Mouse (Mus musculus): ENCODE results near the gene Gm28305. TPM values are rescaled to one million over a fixed set of nuclear protein-coding genes. Genes with fewer than 3 reads are reported as not detected.

The Gm28305 gene
- polyA plus RNA-seq, 1 experiment from 2014 or later, result not detected

- Histone ChIP-seq H3K4me1 (replicated peaks; ENCODE audit: control insufficient read depth, insufficient read depth, low read length) (no peaks in the 10 kb centered on the region), H3K27ac (ENCODE audit: low read length) (no peak overlapping the region), H3K9me3 (ENCODE audit: control insufficient read depth, low read length) (no peaks in the 10 kb centered on the region), H3K9ac (ENCODE audit: low read length) (no peak overlapping the region), H3K27me3 (ENCODE audit: control insufficient read depth, insufficient read depth, low read depth, low read length) (no peaks in the 10 kb centered on the region), H3K4me2 (ENCODE audit: low read depth, low read length) (no peak overlapping the region), H3K4me3 (ENCODE audit: low read length) (no peak overlapping the region), H3K36me3 (ENCODE audit: control insufficient read depth, insufficient read depth, low read length) (peaks cover 7% of the 10 kb centered on the region)
- 72% methylated on average over 8 of the region's 8 CpGs for WGBS
- no peak for ATAC-seq (ENCODE audit: low read depth)
Measured at GRCm38 (mm10) chr9:104034231-104034630, 6.2 kb upstream of the Gm28305 start.

DNA sequence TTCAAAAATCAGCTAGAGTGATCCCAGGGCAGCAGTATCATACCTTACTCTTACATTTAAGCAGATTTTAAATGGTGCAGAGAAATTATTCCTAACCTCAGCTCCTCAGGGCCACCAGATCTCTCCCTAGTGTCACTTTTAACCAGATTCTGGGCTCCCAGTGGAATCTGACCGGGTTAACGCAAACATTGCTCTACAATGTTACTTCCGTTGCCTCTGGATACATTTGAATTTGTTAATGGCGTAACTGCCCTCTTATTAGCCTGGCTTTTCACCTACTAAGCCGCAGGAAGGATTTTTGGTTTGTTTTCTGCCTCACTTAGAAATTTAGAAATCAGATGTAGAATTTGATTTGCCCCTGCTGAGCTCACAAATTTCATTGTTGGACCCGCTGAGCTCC is 5.7 kb upstream of the Gm28305 start:
- peaks cover 10% of the 10 kb centered on the region for H3K36me3 ChIP-seq (ENCODE audit: control insufficient read depth, insufficient read depth, low read length)

DNA sequence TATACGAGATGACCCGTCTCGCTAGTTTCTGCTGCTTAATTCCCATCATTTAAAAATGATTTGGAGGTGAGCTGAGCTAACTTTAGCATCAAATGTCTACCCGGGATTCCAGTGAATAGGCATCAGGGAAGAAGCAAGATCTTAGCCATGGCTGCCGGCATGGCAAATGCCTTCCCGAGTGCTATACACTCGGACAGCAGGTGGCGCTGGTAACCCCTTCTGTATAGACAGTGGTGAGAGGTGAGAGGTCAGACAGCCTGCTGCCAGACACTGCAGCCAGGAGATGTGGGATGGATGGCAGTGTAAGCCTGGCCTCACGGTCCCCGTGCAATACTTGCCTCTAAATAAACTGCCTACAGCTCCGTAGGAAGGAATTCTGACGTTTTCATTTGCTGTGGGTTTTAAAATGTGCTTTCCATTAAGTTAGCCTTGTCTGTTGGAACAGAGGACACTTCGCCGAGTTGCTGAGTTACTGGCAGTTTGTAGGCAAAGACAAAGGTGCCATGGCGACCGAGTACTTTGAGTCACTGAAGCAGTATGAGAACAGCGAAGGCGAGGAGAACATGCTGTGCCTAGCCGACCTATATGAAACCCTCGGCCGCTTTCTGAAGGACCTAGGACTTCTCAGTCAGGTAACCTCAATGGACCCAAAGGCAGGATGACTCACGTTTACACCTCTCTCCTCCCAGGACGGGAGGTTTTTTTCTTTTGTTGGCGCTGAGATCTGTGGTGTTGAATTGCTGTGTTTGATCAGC is 5.0 kb upstream of the Gm28305 start:
- no peak overlapping the region for H3K4me3 ChIP-seq (ENCODE audit: low read length)
- H3K4me1 ChIP-seq (replicated peaks; ENCODE audit: control insufficient read depth, insufficient read depth, low read length), result no peaks in the 10 kb centered on the region
- H3K36me3 ChIP-seq (ENCODE audit: control insufficient read depth, insufficient read depth, low read length), result peaks cover 10% of the 10 kb centered on the region
- no peak overlapping the region for H3K4me2 ChIP-seq (ENCODE audit: low read depth, low read length)
- ATAC-seq (ENCODE audit: low read depth), result no peak; the same call in 1 of the 2 replicates
- no peak overlapping the region for H3K9ac ChIP-seq (ENCODE audit: low read length)
- no peak overlapping the region for H3K27ac ChIP-seq (ENCODE audit: low read length)
- no peaks in the 10 kb centered on the region for H3K9me3 ChIP-seq (ENCODE audit: control insufficient read depth, low read length)
- 46% methylated on average over 24 of the region's 24 CpGs for WGBS
- no peaks in the 10 kb centered on the region for H3K27me3 ChIP-seq (ENCODE audit: control insufficient read depth, insufficient read depth, low read depth, low read length)

More for the DNA sequence above, 5.7 kb upstream of the Gm28305 start:
- no peaks in the 10 kb centered on the region for H3K4me1 ChIP-seq (replicated peaks; ENCODE audit: control insufficient read depth, insufficient read depth, low read length)
- H3K27me3 ChIP-seq (ENCODE audit: control insufficient read depth, insufficient read depth, low read depth, low read length), result no peaks in the 10 kb centered on the region
- H3K4me2 ChIP-seq (ENCODE audit: low read depth, low read length), result no peak overlapping the region
- H3K27ac ChIP-seq (ENCODE audit: low read length), result no peak overlapping the region
- no peak overlapping the region for H3K4me3 ChIP-seq (ENCODE audit: low read length)
- H3K9me3 ChIP-seq (ENCODE audit: control insufficient read depth, low read length), result no peaks in the 10 kb centered on the region
- no peak for ATAC-seq (ENCODE audit: low read depth)
- 68% methylated on average over 6 of the region's 6 CpGs for WGBS
- no peak overlapping the region for H3K9ac ChIP-seq (ENCODE audit: low read length)

- 85% methylated on average over 13 of the region's 13 CpGs for WGBS
- H3K4me2 ChIP-seq (ENCODE audit: low read depth, low read length), result no peak overlapping the region
- no peak overlapping the region for H3K9ac ChIP-seq (ENCODE audit: low read length)
- H3K4me3 ChIP-seq (ENCODE audit: low read length), result no peak overlapping the region
- H3K36me3 ChIP-seq (ENCODE audit: control insufficient read depth, insufficient read depth, low read length), result peaks cover 7% of the 10 kb centered on the region; the same call in 1 of the 2 replicates
- no peak for ATAC-seq (ENCODE audit: low read depth)
- H3K27ac ChIP-seq (ENCODE audit: low read length), result no peak overlapping the region
- H3K9me3 ChIP-seq (ENCODE audit: control insufficient read depth, low read length), result no peaks in the 10 kb centered on the region
- H3K4me1 ChIP-seq (replicated peaks; ENCODE audit: control insufficient read depth, insufficient read depth, low read length), result no peaks in the 10 kb centered on the region
- H3K27me3 ChIP-seq (ENCODE audit: control insufficient read depth, insufficient read depth, low read depth, low read length), result no peaks in the 10 kb centered on the region
Measured at GRCm38 (mm10) chr9:104038266-104038665, 2.2 kb upstream of the Gm28305 start.

DNA sequence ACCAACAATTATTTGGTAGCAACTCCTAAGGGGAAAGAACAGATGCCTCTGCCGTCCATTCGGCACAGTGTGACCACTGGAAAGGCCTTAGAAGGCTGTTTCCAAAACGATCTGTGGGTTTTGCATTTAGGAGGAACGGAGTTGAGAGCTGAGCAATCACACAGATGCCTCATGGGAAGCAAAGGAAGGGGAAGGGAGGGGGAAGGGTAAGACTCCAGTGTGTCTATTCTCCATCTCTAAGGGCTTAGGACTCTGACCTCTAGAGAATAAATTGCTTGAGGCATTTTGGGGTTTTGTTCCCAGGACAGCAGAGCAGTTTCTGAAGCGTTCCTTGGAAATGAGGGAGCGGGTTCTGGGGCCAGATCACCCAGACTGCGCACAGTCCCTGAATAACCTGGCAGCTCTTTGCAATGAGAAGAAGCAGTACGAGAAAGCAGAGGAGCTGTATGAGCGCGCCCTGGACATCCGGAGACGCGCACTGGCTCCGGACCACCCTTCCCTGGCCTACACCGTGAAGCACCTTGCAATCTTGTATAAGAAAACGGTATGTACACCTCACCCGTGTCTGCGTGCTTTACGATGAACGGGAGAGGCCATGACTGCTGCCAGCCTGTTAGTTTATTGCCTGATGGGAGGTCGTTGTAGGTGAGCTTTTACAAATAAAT is 1.3 kb upstream of the Gm28305 start:
- WGBS, result 90% methylated on average over 21 of the region's 21 CpGs
- ATAC-seq (ENCODE audit: low read depth), result no peak
- Histone ChIP-seq H3K9me3 (ENCODE audit: control insufficient read depth, low read length) (no peaks in the 10 kb centered on the region), H3K4me3 (ENCODE audit: low read length) (no peak overlapping the region), H3K9ac (ENCODE audit: low read length) (no peak overlapping the region), H3K27ac (ENCODE audit: low read length) (no peak overlapping the region), H3K36me3 (ENCODE audit: control insufficient read depth, insufficient read depth, low read length) (peaks cover 7% of the 10 kb centered on the region; the same call in 1 of the 2 replicates), H3K27me3 (ENCODE audit: control insufficient read depth, insufficient read depth, low read depth, low read length) (no peaks in the 10 kb centered on the region), H3K4me2 (ENCODE audit: low read depth, low read length) (no peak overlapping the region), H3K4me1 (replicated peaks; ENCODE audit: control insufficient read depth, insufficient read depth, low read length) (no peaks in the 10 kb centered on the region)

- Histone ChIP-seq H3K27ac (ENCODE audit: low read length) (no peak overlapping the region), H3K4me2 (ENCODE audit: low read depth, low read length) (no peak overlapping the region), H3K27me3 (ENCODE audit: control insufficient read depth, insufficient read depth, low read depth, low read length) (no peaks in the 10 kb centered on the region), H3K9me3 (ENCODE audit: control insufficient read depth, low read length) (no peaks in the 10 kb centered on the region), H3K4me3 (ENCODE audit: low read length) (no peak overlapping the region), H3K9ac (ENCODE audit: low read length) (no peak overlapping the region), H3K4me1 (replicated peaks; ENCODE audit: control insufficient read depth, insufficient read depth, low read length) (no peaks in the 10 kb centered on the region), H3K36me3 (ENCODE audit: control insufficient read depth, insufficient read depth, low read length) (peaks cover 7% of the 10 kb centered on the region; the same call in 1 of the 2 replicates)
- no peak for ATAC-seq (ENCODE audit: low read depth)
- 73% methylated on average over 4 of the region's 4 CpGs for WGBS
Measured at GRCm38 (mm10) chr9:104039742-104040141, 720 bp upstream of the Gm28305 start.

- 77% methylated on average over 4 of the region's 4 CpGs for WGBS
- no peak for ATAC-seq (ENCODE audit: low read depth)
- H3K9ac ChIP-seq (ENCODE audit: low read length), result no peak overlapping the region
- no peaks in the 10 kb centered on the region for H3K9me3 ChIP-seq (ENCODE audit: control insufficient read depth, low read length)
- H3K4me3 ChIP-seq (ENCODE audit: low read length), result no peak overlapping the region
- peaks cover 20% of the 10 kb centered on the region for H3K36me3 ChIP-seq (ENCODE audit: control insufficient read depth, insufficient read depth, low read length)
- no peak overlapping the region for H3K27ac ChIP-seq (ENCODE audit: low read length)
- H3K27me3 ChIP-seq (ENCODE audit: control insufficient read depth, insufficient read depth, low read depth, low read length), result no peaks in the 10 kb centered on the region
- no peak overlapping the region for H3K4me2 ChIP-seq (ENCODE audit: low read depth, low read length)
- H3K4me1 ChIP-seq (replicated peaks; ENCODE audit: control insufficient read depth, insufficient read depth, low read length), result no peaks in the 10 kb centered on the region
Measured at GRCm38 (mm10) chr9:104043676-104044075, 3.2 kb downstream of the Gm28305 start.

DNA sequence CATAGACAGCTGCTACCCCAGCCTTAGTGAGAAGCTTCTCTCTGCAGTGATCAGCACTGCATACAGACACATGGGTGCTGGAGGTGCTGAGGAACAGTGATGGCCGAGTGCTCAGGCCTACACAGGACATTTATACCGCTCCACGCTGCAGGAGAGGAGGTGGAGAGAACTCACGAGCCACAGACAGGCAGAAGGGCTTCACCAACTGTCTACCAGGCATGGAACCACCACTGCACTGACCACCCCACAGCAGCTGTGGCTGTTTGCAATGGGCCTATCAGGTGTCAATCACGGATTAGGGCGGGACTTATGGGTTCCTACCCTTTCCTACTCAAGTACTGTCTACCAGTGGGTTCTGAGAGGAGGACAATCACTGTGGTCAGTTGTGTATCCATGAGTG is 10.6 kb downstream of the Gm28305 start:
- no peak overlapping the region for H3K4me2 ChIP-seq (ENCODE audit: low read depth, low read length)
- H3K4me1 ChIP-seq (replicated peaks; ENCODE audit: control insufficient read depth, insufficient read depth, low read length), result no peaks in the 10 kb centered on the region
- H3K9me3 ChIP-seq (ENCODE audit: control insufficient read depth, low read length), result no peaks in the 10 kb centered on the region
- no peak overlapping the region for H3K27ac ChIP-seq (ENCODE audit: low read length)
- peaks cover 67% of the 10 kb centered on the region for H3K36me3 ChIP-seq (ENCODE audit: control insufficient read depth, insufficient read depth, low read length)
- 87% methylated on average over 6 of the region's 6 CpGs for WGBS
- H3K27me3 ChIP-seq (ENCODE audit: control insufficient read depth, insufficient read depth, low read depth, low read length), result no peaks in the 10 kb centered on the region
- H3K4me3 ChIP-seq (ENCODE audit: low read length), result no peak overlapping the region
- ATAC-seq (ENCODE audit: low read depth), result no peak
- H3K9ac ChIP-seq (ENCODE audit: low read length), result no peak overlapping the region

DNA sequence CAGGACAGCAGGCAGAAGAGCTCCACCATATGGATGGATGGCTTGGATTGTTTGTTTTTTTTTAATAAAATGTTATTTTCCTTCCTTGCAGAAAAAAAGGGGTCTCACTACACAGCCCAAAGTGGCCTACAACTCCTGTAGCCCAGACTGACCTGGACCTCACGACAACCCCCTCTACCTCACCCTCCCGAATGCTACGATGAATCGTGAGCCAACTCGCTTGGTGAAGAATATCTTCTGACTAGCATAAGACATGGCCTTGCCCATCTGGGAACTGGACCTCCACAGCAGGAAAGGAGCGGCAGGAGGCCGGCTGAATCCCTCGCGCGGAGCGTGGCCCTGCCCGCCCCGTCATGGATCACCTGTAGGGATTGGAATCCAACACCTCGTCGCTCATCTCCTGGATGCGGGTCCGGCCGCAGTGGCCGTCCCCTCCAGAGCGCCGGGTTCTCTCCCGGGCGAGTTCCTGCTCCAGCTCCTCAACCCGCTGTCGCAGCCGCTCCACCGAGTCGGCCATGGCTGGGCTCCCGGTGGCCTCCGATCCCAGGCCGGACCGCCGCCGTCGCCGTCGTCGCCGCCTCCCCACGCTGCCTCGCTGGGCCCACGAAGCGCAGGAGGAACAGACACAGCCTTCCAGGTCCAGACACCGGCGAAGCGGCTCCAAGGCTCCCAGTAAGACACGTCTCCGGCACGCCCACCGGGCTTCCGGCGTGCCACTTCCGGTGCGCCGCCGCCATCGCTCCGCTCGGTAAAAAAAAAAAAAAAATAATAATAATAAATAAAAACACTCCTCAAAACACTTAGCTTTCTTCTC is 22.2 kb downstream of the Gm28305 start, which contains the start of gene Uba5:
Gene Uba5, minus strand, starts transcription at position 705 of the 814 bp plus-strand sequence.
- WGBS, result under 1% methylated on average over 54 of the region's 59 CpGs

More for the DNA sequence above, 22.2 kb downstream of the Gm28305 start, which contains the start of gene Uba5:
- no peaks in the 10 kb centered on the region for H3K9me3 ChIP-seq (ENCODE audit: control insufficient read depth, low read length)
- peaks cover 10% of the 10 kb centered on the region for H3K36me3 ChIP-seq (ENCODE audit: control insufficient read depth, insufficient read depth, low read length)
- peak within 1 kb of the TSS; percentile 88 for H3K4me2 ChIP-seq (ENCODE audit: low read depth, low read length)
- no peaks in the 10 kb centered on the region for H3K27me3 ChIP-seq (ENCODE audit: control insufficient read depth, insufficient read depth, low read depth, low read length)
- H3K9ac ChIP-seq (ENCODE audit: low read length), result peak within 1 kb of the TSS; percentile 91
- ATAC-seq (ENCODE audit: low read depth), result peak; percentile 73
- peak within 1 kb of the TSS; percentile 71 for H3K27ac ChIP-seq (ENCODE audit: low read length)
- peaks cover 14% of the 10 kb centered on the region for H3K4me1 ChIP-seq (replicated peaks; ENCODE audit: control insufficient read depth, insufficient read depth, low read length)
- H3K4me3 ChIP-seq (ENCODE audit: low read length), result peak within 1 kb of the TSS; percentile 99
